Mouse (Mus musculus) kidney, embryonic 16.5 days (tissue): ENCODE data around the gene Flywch1. TPM values are rescaled to one million over a fixed set of nuclear protein-coding genes. Genes with fewer than 3 reads are reported as not detected.

ENCODE experiments used
- ATAC-seq: fragments of 200-750 bp; cut with Nextera tagmentation; 2 replicates; pipeline ENCODE4 v1.8.0; 2017; ENCODE audit warnings: moderate TSS enrichment; ENCODE audit not compliant: low FRiP score, low TSS enrichment
- H3K27ac ChIP-seq: fragments of 300-500 bp; sonication (generic); 2 replicates; pipeline ENCODE4 v1.5.1; 2014; ENCODE audit warnings: low read length
- H3K27me3 ChIP-seq: fragments of 300-500 bp; sonication (generic); 2 replicates; pipeline ENCODE4 v1.6.1; 2014; ENCODE audit warnings: low read length, control low read depth, mixed read lengths; ENCODE audit not compliant: insufficient read depth
- H3K36me3 ChIP-seq: fragments of 300-500 bp; sonication (generic); 2 replicates; pipeline ENCODE4 v1.6.1; 2014; ENCODE audit warnings: low read length, control low read depth, mixed read lengths; ENCODE audit not compliant: insufficient read depth
- H3K4me1 ChIP-seq: fragments of 300-500 bp; sonication (generic); 2 replicates; pipeline ENCODE4 v1.6.1; 2014; ENCODE audit warnings: low read length, control low read depth, mixed read lengths; ENCODE audit not compliant: insufficient read depth
- H3K4me2 ChIP-seq: fragments of 300-500 bp; sonication (generic); replicated peaks from 2 replicates; pipeline ENCODE4 v1.6.1; 2014; ENCODE audit warnings: low read depth, low read length
- H3K4me3 ChIP-seq: fragments of 300-500 bp; sonication (generic); 2 replicates; pipeline ENCODE4 v1.5.1; 2014; ENCODE audit warnings: mild to moderate bottlenecking, low read length
- H3K9ac ChIP-seq: fragments of 300-500 bp; sonication (generic); replicated peaks from 2 replicates; pipeline ENCODE4 v1.6.1; 2014; ENCODE audit warnings: low read length
- H3K9me3 ChIP-seq: fragments of 300-500 bp; sonication (generic); 2 replicates; pipeline ENCODE4 v1.6.1; 2016; ENCODE audit warnings: low read length, control low read depth
- WGBS: fragments of 180-500 bp; shearing (Covaris S2); extraction: QIAGEN DNeasy Blood & Tissue Kit; methylation state at CpG from one replicate; pipeline ENCODE4 v1.1.7; 2014; 5-methylcytosine and 5-hydroxymethylcytosine counted together
- polyA plus RNA-seq: library from polyadenylated mRNA; unstranded; fragments of >200 nt; fragmentation: Nextera tagmentation; extraction: Ambion mirVana; gene quantifications from 2 replicates; pipeline ENCODE4 v1.2.1, GENCODE M21; 2015

Flywch1 gene
- polyA plus RNA-seq, 1 experiment from 2014 or later, result 104 TPM

GRCm38 (mm10) chr17:23746767-23747166 is 24.6 kb downstream of the Flywch1 start:
- Histone ChIP-seq H3K9ac (no peak overlapping the region), H3K9me3 (no peaks in the 10 kb centered on the region), H3K27ac (no peak overlapping the region), H3K4me3 (no peak overlapping the region), H3K36me3 (peaks cover 7% of the 10 kb centered on the region), H3K4me1 (peaks cover 31% of the 10 kb centered on the region), H3K27me3 (peaks cover 51% of the 10 kb centered on the region), H3K4me2 (no peak overlapping the region)
- no peak for ATAC-seq
- WGBS, result 75% methylated on average over 3 of the region's 3 CpGs

- ATAC-seq, result no peak
- H3K27ac ChIP-seq, result no peak overlapping the region
- peaks cover 56% of the 10 kb centered on the region for H3K27me3 ChIP-seq
- H3K36me3 ChIP-seq, result peaks cover 2% of the 10 kb centered on the region
- peaks cover 31% of the 10 kb centered on the region for H3K4me1 ChIP-seq
- WGBS, result 6% methylated on average over 12 of the region's 12 CpGs
- no peak overlapping the region; the same call in 1 of the 2 replicates for H3K9ac ChIP-seq
- no peaks in the 10 kb centered on the region for H3K9me3 ChIP-seq
- H3K4me2 ChIP-seq, result peak overlapping the region; percentile 78
- peak overlapping the region; percentile 43 for H3K4me3 ChIP-seq
Measured at GRCm38 (mm10) chr17:23746311-23746710, 25.1 kb downstream of the Flywch1 start.

GRCm38 (mm10) chr17:23745301-23746251 is 25.8 kb downstream of the Flywch1 start, which contains the start of gene Kremen2:
Gene Kremen2 (minus strand): TSS chr17:23745833.
- peaks cover 63% of the 10 kb centered on the region for H3K27me3 ChIP-seq
- peak within 1 kb of the TSS; percentile 43 for H3K4me3 ChIP-seq
- WGBS, result under 1% methylated on average over 33 of the region's 45 CpGs
- H3K27ac ChIP-seq, result no peak within 1 kb of the TSS
- peak within 1 kb of the TSS; percentile 78 for H3K4me2 ChIP-seq
- no peak for ATAC-seq
- H3K9me3 ChIP-seq, result no peaks in the 10 kb centered on the region
- peaks cover 35% of the 10 kb centered on the region for H3K4me1 ChIP-seq
- no peaks in the 10 kb centered on the region for H3K36me3 ChIP-seq
- H3K9ac ChIP-seq, result peak within 1 kb of the TSS; percentile 54

GRCm38 (mm10) chr17:23744651-23745050 is 26.8 kb downstream of the Flywch1 start:
- no peak for ATAC-seq
- H3K9me3 ChIP-seq, result no peaks in the 10 kb centered on the region
- peak overlapping the region; percentile 78; the same call in 1 of the 2 replicates for H3K4me2 ChIP-seq
- H3K36me3 ChIP-seq, result no peaks in the 10 kb centered on the region
- H3K9ac ChIP-seq, result peak overlapping the region; percentile 54; the same call in 1 of the 2 replicates
- peaks cover 37% of the 10 kb centered on the region for H3K4me1 ChIP-seq
- peak overlapping the region; percentile 43 for H3K4me3 ChIP-seq
- WGBS, result 6% methylated on average over 14 of the region's 14 CpGs
- H3K27me3 ChIP-seq, result peaks cover 64% of the 10 kb centered on the region
- H3K27ac ChIP-seq, result no peak overlapping the region

GRCm38 (mm10) chr17:23744076-23744475 is 27.3 kb downstream of the Flywch1 start:
- ATAC-seq, result no peak
- no peak overlapping the region for H3K9ac ChIP-seq
- no peaks in the 10 kb centered on the region for H3K36me3 ChIP-seq
- H3K27ac ChIP-seq, result no peak overlapping the region
- H3K9me3 ChIP-seq, result no peaks in the 10 kb centered on the region
- whole genome bisulfite sequencing, result 20% methylated on average over 8 of the region's 8 CpGs
- H3K4me2 ChIP-seq, result no peak overlapping the region
- H3K27me3 ChIP-seq, result peaks cover 64% of the 10 kb centered on the region
- H3K4me1 ChIP-seq, result peaks cover 43% of the 10 kb centered on the region
- H3K4me3 ChIP-seq, result no peak overlapping the region

- Histone ChIP-seq H3K9ac (no peak overlapping the region), H3K4me3 (no peak overlapping the region), H3K9me3 (no peaks in the 10 kb centered on the region), H3K36me3 (no peaks in the 10 kb centered on the region), H3K27ac (no peak overlapping the region), H3K27me3 (peaks cover 64% of the 10 kb centered on the region), H3K4me1 (peaks cover 52% of the 10 kb centered on the region), H3K4me2 (no peak overlapping the region)
- ATAC-seq, result no peak
- WGBS, result 66% methylated on average over 12 of the region's 12 CpGs
Measured at GRCm38 (mm10) chr17:23742941-23743340, 28.5 kb downstream of the Flywch1 start.

GRCm38 (mm10) chr17:23742210-23742793 is 29.1 kb downstream of the Flywch1 start:
- no peak for ATAC-seq
- Histone ChIP-seq H3K4me2 (peak overlapping the region; percentile 41), H3K9ac (no peak overlapping the region; the same call in 1 of the 2 replicates), H3K36me3 (no peaks in the 10 kb centered on the region), H3K4me1 (peaks cover 53% of the 10 kb centered on the region), H3K27me3 (peaks cover 64% of the 10 kb centered on the region), H3K4me3 (peak overlapping the region; percentile 20), H3K9me3 (no peaks in the 10 kb centered on the region), H3K27ac (no peak overlapping the region)
- WGBS, result 4% methylated on average over 44 of the region's 44 CpGs

GRCm38 (mm10) chr17:23741359-23742209 is 29.8 kb downstream of the Flywch1 start:
- 41% methylated on average over 38 of the region's 38 CpGs for WGBS
- H3K4me3 ChIP-seq, result peak overlapping the region; percentile 20
- peaks cover 58% of the 10 kb centered on the region for H3K27me3 ChIP-seq
- H3K9ac ChIP-seq, result no peak overlapping the region
- H3K27ac ChIP-seq, result no peak overlapping the region
- no peaks in the 10 kb centered on the region for H3K9me3 ChIP-seq
- H3K4me1 ChIP-seq, result peaks cover 53% of the 10 kb centered on the region
- no peak for ATAC-seq
- H3K36me3 ChIP-seq, result peaks cover under 1% of the 10 kb centered on the region; the same call in 1 of the 2 replicates
- no peak overlapping the region for H3K4me2 ChIP-seq

GRCm38 (mm10) chr17:23740598-23741021 is 30.8 kb downstream of the Flywch1 start, which contains the start of gene Paqr4:
Gene Paqr4 (minus strand): TSS chr17:23740867.
- peaks cover 46% of the 10 kb centered on the region for H3K4me1 ChIP-seq
- H3K9me3 ChIP-seq, result no peaks in the 10 kb centered on the region
- H3K4me3 ChIP-seq, result peak within 1 kb of the TSS; percentile 67
- peak within 1 kb of the TSS; percentile 74 for H3K9ac ChIP-seq
- WGBS, result 6% methylated on average over 13 of the region's 13 CpGs
- H3K27ac ChIP-seq, result peak within 1 kb of the TSS; percentile 57; the same call in 1 of the 2 replicates
- ATAC-seq, result peak; percentile 16; the same call in 1 of the 2 replicates
- peak within 1 kb of the TSS; percentile 99 for H3K4me2 ChIP-seq
- H3K36me3 ChIP-seq, result peaks cover 9% of the 10 kb centered on the region; the same call in 1 of the 2 replicates
- peaks cover 50% of the 10 kb centered on the region for H3K27me3 ChIP-seq
